Mouse (Mus musculus): ENCODE measurements around the gene Syt14.

- TF ChIP-seq CTCF (IDR thresholded peaks at IDR 0.05; ENCODE audit: control insufficient read depth, insufficient read depth, insufficient replicate concordance, low read depth, low read length) (no peak), POLR2A (IDR thresholded peaks at IDR 0.05; ENCODE audit: control insufficient read depth, low read depth, low read length) (no peak)
Observed at GRCm38 (mm10) chr1:192872841-192873240, 162.7 kb downstream of the Syt14 start.

All from testis, adult 2 months (tissue).